Comparison of ENCODE assay signal across 8 mouse cellular contexts in the genomic region with DNA sequence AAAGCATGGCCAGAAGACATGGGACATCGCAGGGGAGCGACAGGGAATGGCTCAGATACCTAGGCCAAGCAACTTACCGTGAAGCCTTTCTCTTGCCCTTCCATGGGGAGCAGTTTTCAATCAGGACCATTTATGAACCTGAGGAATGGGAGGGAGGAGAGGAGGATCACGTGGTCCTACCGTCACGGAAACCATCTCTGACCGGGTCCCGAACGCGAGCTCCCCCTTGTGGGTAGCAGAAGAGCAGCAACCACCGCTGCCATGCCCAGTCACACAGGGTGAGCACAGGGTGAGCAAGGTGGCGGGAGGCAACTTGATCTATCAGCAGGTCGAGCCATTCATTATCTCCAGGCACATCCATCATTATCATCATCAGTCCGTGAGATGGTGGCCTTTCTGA. TPM values are rescaled to one million over a fixed set of nuclear protein-coding genes. Genes with fewer than 3 reads are reported as not detected.
DNase-seq lines count a peak whose midpoint lies in the region; ATAC-seq and TF ChIP-seq lines count a peak whose summit lies in the region.

No protein-coding gene starts in this region.

- in situ Hi-C loops in CH12.LX (cut with MboI; ENCODE audit: low pct_ligation_motif_present, low pct_unique_long_range_greater_than_20kb, low sequenced_read_pairs), result no loop called here

- no peak for TF ChIP-seq EP300 in CH12.LX (IDR thresholded peaks at IDR 0.05; ENCODE audit: low read length)

- TF ChIP-seq POLR2A in CH12.LX (IDR thresholded peaks at IDR 0.05; ENCODE audit: low read depth, low read length), result peak; percentile 34; the same call in 1 of the 2 replicates

- DNase-seq in hindbrain, embryonic 10.5 days (ENCODE audit: low spot score), result peak; percentile 52
- peak; percentile 40 for DNase-seq in CH12.LX (ENCODE audit: extremely low read depth)
- peak; percentile 38 for DNase-seq in c-Kit-positive CD71-positive TER-119-negative erythroid progenitor cells, embryonic 14.5 days (ENCODE audit: low read depth)
- peak; percentile 30 for DNase-seq in gastrocnemius, postnatal 25 days
- DNase-seq in ovary, postnatal 36 days (ENCODE audit: low spot score), result peak; percentile 67

- peaks cover 16% of the 10 kb centered on the region for H3K4me1 ChIP-seq in hindbrain, embryonic 10.5 days (replicated peaks)
- H3K4me1 ChIP-seq in hindbrain, embryonic 12.5 days, result peaks cover 3% of the 10 kb centered on the region; the same call in 1 of the 2 replicates
- peaks cover 22 to 23% of the 10 kb centered on the region in 2 experiments for H3K4me1 ChIP-seq in CH12.LX (ENCODE audit: control insufficient read depth in 1 of 2, insufficient read depth in 2 of 2)
- peaks cover 11% of the 10 kb centered on the region; the same call in 1 of the 2 replicates for H3K4me1 ChIP-seq in liver, embryonic 15.5 days (replicated peaks)

- WGBS in hindbrain, embryonic 10.5 days, result 20% methylated on average over 14 of the region's 14 CpGs
- WGBS in hindbrain, embryonic 12.5 days, result 16% methylated on average over 14 of the region's 14 CpGs
- 11% methylated on average over 14 of the region's 14 CpGs for WGBS in liver, embryonic 15.5 days (ENCODE audit: insufficient replicate concordance)

- H3K9ac ChIP-seq in hindbrain, embryonic 12.5 days, result no peak overlapping the region
- peak overlapping the region; percentile 52 for H3K9ac ChIP-seq in CH12.LX (ENCODE audit: insufficient read depth, low read depth)
- no peak overlapping the region for H3K9ac ChIP-seq in liver, embryonic 15.5 days

- H3K4me3 ChIP-seq in hindbrain, embryonic 10.5 days, result no peak overlapping the region
- no peak overlapping the region for H3K4me3 ChIP-seq in hindbrain, embryonic 12.5 days
- peak overlapping the region in 2 of 3 experiments; percentile 55 to 56 for H3K4me3 ChIP-seq in CH12.LX (replicated peaks in 1 of 3; ENCODE audit: low read depth in 2 of 3, low read length in 2 of 3, poor library complexity in 1 of 3)
- no peak overlapping the region for H3K4me3 ChIP-seq in liver, embryonic 15.5 days (replicated peaks)

- no peaks in the 10 kb centered on the region for H3K79me2 ChIP-seq in CH12.LX (replicated peaks; ENCODE audit: control insufficient read depth, extremely low read depth, insufficient read depth, poor library complexity, severe bottlenecking)

- H3K27ac ChIP-seq in hindbrain, embryonic 10.5 days, result no peak overlapping the region
- H3K27ac ChIP-seq in hindbrain, embryonic 12.5 days, result no peak overlapping the region
- H3K27ac ChIP-seq in CH12.LX (ENCODE audit: insufficient read depth, low read depth), result no peak overlapping the region
- H3K27ac ChIP-seq in liver, embryonic 15.5 days (replicated peaks), result no peak overlapping the region

- H3K9me3 ChIP-seq in hindbrain, embryonic 10.5 days, result no peaks in the 10 kb centered on the region
- H3K9me3 ChIP-seq in hindbrain, embryonic 12.5 days (replicated peaks), result no peaks in the 10 kb centered on the region
- no peaks in the 10 kb centered on the region for H3K9me3 ChIP-seq in CH12.LX (replicated peaks; ENCODE audit: low read length)
- H3K9me3 ChIP-seq in liver, embryonic 15.5 days (replicated peaks), result no peaks in the 10 kb centered on the region

- peak; percentile 62 to 87 for TF ChIP-seq CTCF in CH12.LX (conservative IDR thresholded peaks at IDR 0.05 in 1 of 2, IDR thresholded peaks at IDR 0.05 in 1 of 2; ENCODE audit: low read depth in 2 of 2, low read length in 2 of 2)

- dilution Hi-C loops in CH12.LX (cut with MboI; ENCODE audit: extremely low pct_ligation_motif_present, extremely low pct_unique_long_range_greater_than_20kb, low sequenced_read_pairs), result no loop called here

- no peaks in the 10 kb centered on the region for H3K36me3 ChIP-seq in hindbrain, embryonic 10.5 days
- no peaks in the 10 kb centered on the region for H3K36me3 ChIP-seq in hindbrain, embryonic 12.5 days
- no peaks in the 10 kb centered on the region for H3K36me3 ChIP-seq in CH12.LX (replicated peaks in 1 of 2; ENCODE audit: control insufficient read depth in 1 of 2, insufficient read depth in 1 of 2, low read length in 1 of 2)
- no peaks in the 10 kb centered on the region for H3K36me3 ChIP-seq in liver, embryonic 15.5 days (replicated peaks)

- peak; percentile 68 for TF ChIP-seq RAD21 in CH12.LX (IDR thresholded peaks at IDR 0.05; ENCODE audit: low read depth, low read length)

- no peak overlapping the region for H3K4me2 ChIP-seq in hindbrain, embryonic 12.5 days (replicated peaks)
- H3K4me2 ChIP-seq in CH12.LX (ENCODE audit: insufficient read depth, low read depth, poor library complexity, severe bottlenecking), result peak overlapping the region; percentile 88
- no peak overlapping the region for H3K4me2 ChIP-seq in liver, embryonic 15.5 days

- H3K27me3 ChIP-seq in hindbrain, embryonic 10.5 days (ENCODE audit: insufficient read depth, poor library complexity, severe bottlenecking), result peaks cover 5% of the 10 kb centered on the region; the same call in 1 of the 2 replicates
- H3K27me3 ChIP-seq in hindbrain, embryonic 12.5 days, result no peaks in the 10 kb centered on the region; the same call in none of the 2 replicates
- H3K27me3 ChIP-seq in CH12.LX (replicated peaks), result no peaks in the 10 kb centered on the region
- H3K27me3 ChIP-seq in liver, embryonic 15.5 days, result peaks cover 17% of the 10 kb centered on the region; the same call in 1 of the 2 replicates

- ATAC-seq in hindbrain, embryonic 12.5 days (ENCODE audit: low FRiP score), result no peak
- ATAC-seq in liver, embryonic 15.5 days (ENCODE audit: insufficient read depth), result 0 out of 2 replicates have a peak, but pooled peaks have one; percentile 34
- ATAC-seq in frontal cortex, adult (ENCODE audit: low TSS enrichment), result no peak

TF ChIP-seq in CH12.LX, 34 proteins besides CTCF, POLR2A, EP300 and RAD21:
- TF ChIP-seq MAX (IDR thresholded peaks at IDR 0.05; ENCODE audit: low read length) (peak; percentile 90), MAFK (IDR thresholded peaks at IDR 0.05; ENCODE audit: insufficient replicate concordance, low read length) (no peak), USF2 (conservative IDR thresholded peaks at IDR 0.05; ENCODE audit: low read depth, low read length) (peak; percentile 91), BHLHE40 (IDR thresholded peaks at IDR 0.05; ENCODE audit: low read depth, low read length) (no peak), TBP (conservative IDR thresholded peaks at IDR 0.05; ENCODE audit: low read depth, low read length) (0 out of 2 replicates have a peak, but pooled peaks have one; percentile 30), SMC3 (IDR thresholded peaks at IDR 0.05; ENCODE audit: low read depth, low read length) (peak; percentile 95), USF1 (IDR thresholded peaks at IDR 0.05; ENCODE audit: low read depth, low read length) (peak; percentile 92), MYC (IDR thresholded peaks at IDR 0.05; ENCODE audit: low read depth, low read length) (0 out of 2 replicates have a peak, but pooled peaks have one; percentile 11)

RNA-seq across cellular contexts. Expression of gene Ccdc167, which starts 56.5 kb away (rescaled TPM):
- polyA plus RNA-seq in hindbrain, embryonic 10.5 days (2016; fragmentation: Nextera tagmentation; extraction: Ambion mirVana), result 16.4 and 16.8 TPM in 2 replicates
- 14.0 and 15.3 TPM in 2 replicates for polyA plus RNA-seq in hindbrain, embryonic 12.5 days (2016; fragmentation: Nextera tagmentation; extraction: Ambion mirVana)
- total RNA-seq in CH12.LX (2012; rRNA removed) (18.7 and 23.5 TPM in 2 replicates), CH12.LX (2014; rRNA removed) (8.8 and 9.1 TPM in 2 replicates)
- 12.0 and 15.4 TPM in 2 replicates for polyA plus RNA-seq in CH12.LX (2012; ENCODE audit: insufficient read length, low read depth)
- total RNA-seq in gastrocnemius, postnatal 25 days (2021), result 1 to 10 TPM; 5.0 to 6.6 TPM
- 5.3 and 5.6 TPM in 2 replicates for polyA plus RNA-seq in liver, embryonic 15.5 days (2015; fragmentation: Nextera tagmentation; extraction: Ambion mirVana)

Comparison
In these comparisons a context has a peak if more than half of its experiments do, and no peak if none do; other contexts are left out.
1. H3K4me3 ChIP-seq: peak in CH12.LX (2 of 3); none in hindbrain, embryonic 10.5 days (single experiment), hindbrain, embryonic 12.5 days (single experiment) and liver, embryonic 15.5 days (single experiment).
2. Peak in every context shown above with its lines, with median percentiles within 50 percentile points of each other: DNase-seq.